Mouse (Mus musculus) skeletal muscle tissue, adult 2 months (tissue): ENCODE measurements around the gene Stat3.
A peak's percentile ranks its signal among the peaks of the same experiment; 100 is the strongest.

Source experiments
- DNase-seq: peaks from one replicate; pipeline ENCODE4 v3.0.0-alpha.2; 2012; ENCODE audit warnings: low read depth, low spot score

The Stat3 gene

DNA sequence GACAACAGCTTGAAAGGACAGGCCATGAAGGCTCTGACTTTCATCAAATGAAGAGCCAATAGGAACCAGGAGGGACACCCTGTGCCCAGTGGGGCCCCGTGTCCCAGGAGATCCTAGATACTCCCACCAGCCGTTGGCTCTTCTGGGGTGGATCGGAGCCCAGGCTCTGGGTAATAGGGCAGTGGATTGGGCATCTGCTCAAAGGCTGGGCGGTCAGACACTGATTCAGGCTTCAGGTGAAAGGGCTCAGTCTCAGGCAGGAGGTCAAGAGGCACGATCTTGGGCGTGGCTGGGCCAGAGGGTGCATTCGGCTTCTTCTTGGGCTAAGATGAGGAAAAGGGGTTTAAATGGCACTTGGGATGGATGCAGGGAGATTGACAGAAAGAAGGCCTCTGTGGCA, 24.8 kb upstream of the Stat3 start:
- DNase-seq: no peak

DNA sequence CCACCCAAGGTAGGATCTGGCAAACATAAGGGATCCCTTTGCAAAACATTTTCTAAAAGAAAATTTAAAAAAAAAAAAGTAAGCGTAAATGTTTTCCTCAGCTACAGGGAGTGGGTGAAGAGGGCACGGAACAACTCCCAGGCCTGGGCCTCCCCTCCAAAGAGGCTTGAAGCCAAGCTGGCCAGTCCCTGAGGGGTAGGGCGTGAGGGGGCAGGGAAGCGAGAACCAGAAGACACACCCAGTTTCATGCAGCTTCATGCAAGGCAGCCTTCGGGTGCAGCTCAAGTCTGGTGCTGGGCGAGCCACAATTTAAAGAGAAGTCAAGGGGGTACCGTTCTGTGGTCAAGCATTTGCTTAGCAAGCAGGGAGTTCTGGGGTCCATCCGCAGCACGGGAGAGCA, 24.3 kb upstream of the Stat3 start:
- no peak for DNase-seq

DNA sequence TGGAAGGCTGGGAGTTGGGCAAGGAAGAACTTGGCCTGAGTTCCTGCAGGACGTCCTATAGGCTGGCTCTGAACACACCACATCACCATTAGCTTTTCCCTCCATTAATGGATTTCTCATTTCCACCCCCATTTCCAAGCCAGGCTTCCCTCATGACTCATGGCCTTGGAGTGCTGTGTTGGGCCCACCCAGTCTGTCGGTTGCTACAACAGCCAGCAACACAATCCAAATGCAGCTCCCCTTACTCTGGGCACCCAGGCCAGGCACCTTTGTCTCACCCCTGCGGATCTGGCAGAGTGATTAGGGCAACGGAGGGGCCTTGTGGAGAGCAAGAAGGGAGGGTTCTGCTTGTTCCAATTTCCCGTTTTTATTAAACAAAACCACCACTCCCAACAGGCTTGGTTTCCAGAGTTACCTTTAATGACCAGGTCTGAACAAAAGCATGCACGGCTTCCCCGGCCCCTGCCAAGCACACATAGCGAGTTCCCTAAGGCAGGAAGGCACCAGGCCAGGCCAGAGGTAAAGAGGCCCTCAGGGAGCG, 23.1 kb upstream of the Stat3 start:
- peak; percentile 75 for DNase-seq

DNA sequence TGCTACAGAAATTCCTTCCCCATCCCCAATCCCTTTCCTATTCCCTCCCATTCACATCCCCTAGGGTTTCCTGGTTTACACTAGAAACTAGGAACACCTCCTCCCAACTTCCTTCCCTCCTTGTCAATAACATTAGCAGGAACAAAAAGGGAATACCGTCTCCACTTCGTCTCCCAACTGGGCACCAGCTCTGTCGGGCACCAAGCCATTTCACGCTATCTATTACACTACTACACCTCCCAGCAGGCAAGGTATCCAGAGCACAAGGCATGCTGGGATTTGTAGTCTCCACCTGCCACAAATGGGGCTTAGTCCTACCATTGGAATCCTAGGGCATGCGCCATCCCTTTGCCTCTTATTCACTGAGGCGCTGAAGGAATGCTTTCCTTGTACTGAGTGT, 21.2 kb upstream of the Stat3 start:
- DNase-seq: peak; percentile 83

DNA sequence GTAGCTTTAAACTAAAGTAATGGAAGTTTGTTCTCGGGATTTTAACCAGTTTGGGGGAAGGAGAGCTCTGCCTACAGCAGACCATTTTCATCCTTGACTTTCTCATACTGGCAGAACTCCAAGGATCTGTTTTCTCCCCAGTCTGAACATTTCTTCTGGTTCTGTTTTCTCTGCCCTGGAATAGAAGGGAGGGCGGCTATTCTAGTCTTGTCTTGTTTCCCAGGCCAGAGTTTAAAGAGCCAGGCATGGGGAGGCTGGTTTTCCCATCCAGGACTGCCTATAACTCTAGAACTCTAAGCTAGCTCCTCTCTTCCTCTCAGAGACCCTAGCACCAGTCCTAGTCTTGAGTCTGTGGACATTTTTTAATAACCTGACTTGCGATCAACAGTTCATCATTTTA, 20.5 kb upstream of the Stat3 start:
- DNase-seq: no peak

DNA sequence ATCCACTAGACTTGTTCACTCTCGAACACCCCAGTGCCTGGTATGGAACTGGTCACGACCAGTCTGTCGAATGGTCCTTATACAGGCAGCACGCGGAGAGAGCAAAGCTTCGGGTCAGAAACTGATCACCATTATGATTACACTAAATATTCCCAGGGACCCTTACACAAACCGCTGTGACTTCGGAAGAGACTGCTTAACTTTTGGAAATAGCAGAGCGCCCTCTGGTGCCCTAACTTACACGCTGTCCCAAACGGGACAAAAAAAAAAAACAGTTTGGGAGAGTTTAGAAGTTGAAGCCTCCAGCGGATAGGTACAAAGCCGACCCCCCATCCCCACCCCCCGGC, 20.1 kb upstream of the Stat3 start:
- no peak for DNase-seq

DNA sequence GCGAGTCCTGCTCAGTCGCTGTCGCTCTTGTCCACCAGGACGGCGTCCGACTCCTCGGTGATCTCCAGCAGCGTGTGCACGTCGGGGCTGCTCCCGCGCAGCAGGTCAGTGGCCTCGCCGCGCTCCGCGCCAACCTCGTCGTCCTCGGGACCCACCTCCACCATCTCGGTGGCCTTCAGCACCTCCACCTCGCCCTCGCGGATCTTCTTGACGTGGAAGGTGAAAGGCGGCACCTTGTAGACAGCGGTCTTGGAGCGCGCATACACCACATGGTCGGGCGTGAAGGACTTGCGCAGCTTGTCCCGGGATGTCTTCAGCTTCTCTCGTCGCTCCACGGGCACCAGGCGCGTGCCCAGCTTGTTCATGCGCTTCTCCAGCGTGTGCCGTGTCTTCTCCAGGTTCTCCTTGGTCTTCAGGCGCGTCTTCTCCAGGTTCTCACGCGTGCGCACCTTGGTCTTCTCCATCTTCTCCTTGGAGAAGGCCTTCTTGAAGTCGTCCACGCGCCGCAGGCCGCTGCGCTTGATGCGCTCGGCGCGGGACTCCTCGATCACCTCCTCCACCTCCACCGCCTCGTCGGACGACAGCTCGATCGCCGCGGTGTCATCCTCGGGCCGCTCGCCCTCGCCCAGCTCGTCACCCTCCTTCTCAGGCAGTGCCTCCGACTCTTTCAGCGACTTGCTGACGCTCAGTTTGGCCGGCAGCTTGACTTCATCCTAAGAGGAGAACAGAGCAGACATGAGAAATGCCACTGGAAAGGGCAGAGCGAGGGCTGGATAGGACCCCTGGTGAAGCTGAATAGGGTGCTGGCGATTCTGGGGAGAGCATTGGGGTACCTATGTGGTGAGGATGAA, 19.5 kb upstream of the Stat3 start:
- no peak for DNase-seq

DNA sequence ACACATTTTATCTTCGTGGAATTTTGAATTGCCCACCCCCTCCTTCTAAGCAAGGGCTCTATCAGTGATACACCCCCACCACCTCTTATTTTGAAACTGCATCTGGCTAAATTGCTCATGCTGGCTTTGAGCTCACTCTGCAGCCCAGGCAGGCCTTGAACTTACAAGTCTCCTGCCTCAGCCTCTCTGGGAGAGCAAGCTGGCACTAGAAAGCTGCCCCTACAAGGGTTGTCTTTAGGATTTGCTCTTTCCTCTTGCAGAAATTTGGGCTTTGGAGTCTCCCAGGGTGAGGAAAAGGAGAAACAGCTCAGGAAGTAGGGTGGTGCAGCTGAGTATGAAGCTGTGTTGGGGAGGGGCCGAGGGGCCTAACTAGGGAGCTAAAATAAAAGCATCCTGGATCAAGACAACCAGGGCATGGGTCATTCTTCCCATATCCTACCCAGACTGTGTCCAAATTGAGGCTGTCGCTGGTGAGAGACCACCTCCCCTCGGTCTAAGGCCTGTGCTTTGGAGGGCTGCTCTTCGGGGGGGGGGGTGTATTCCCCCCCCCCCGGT, 18.7 kb upstream of the Stat3 start:
- no peak for DNase-seq

DNA sequence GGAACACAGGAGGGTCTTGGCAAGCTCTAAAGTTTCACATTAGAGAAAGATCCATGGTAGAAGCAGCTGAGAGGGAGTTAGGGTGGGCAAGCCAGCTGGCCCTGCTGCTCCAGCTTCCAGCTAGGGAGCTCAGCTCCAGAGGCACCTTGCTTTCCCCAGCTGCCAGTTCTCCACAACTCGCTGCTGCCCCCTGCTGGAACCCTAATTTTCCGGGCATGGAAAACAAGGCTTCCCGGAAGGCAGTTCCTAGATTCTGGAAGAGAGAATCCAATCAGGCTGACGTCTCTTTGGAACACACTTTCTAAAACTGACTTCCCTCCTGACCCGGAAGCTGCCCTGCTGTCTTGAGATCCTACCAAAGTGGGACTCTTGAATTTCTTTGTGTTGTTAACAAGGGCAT, 17.9 kb upstream of the Stat3 start:
- peak; percentile 74 for DNase-seq

DNA sequence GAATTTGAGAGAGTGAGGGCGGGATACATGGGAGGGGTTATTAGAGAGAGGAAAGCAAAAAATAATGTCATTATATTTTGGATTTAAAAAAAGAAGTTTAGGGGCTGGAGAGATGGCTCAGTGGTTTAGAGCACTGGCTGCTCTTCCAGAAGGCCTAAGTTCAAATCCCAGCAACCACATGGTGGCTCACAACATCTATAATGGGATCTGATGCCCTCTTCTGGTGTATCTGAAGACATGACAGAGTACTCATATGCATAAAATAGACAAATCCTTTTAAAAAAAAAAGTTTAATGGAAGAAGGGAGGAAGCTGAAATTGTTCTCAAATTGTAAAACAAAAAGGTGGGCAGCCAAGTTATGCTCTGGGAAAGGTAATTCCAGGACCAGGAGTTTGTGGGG, 10.2 kb upstream of the Stat3 start:
- DNase-seq: no peak

DNA sequence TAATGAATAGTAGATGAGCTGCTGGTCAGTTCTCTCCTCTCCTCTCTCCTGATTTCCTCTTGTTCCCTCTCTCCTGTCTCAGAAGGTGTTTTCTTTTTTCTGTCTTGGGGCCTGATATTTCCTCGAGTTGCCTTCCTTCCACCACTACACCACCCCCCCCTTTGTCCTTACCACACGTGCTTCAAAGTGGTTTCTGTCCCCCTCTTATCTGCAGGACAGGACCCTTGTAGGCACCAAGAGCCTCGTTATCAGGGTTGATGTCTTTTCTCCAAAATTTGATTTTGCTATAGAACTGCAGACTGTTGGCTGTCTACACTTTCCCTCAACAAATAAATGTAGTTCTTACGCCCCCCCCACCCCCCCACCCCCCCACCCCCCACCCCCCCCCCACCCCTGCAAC, 9.0 kb upstream of the Stat3 start:
- no peak for DNase-seq

DNA sequence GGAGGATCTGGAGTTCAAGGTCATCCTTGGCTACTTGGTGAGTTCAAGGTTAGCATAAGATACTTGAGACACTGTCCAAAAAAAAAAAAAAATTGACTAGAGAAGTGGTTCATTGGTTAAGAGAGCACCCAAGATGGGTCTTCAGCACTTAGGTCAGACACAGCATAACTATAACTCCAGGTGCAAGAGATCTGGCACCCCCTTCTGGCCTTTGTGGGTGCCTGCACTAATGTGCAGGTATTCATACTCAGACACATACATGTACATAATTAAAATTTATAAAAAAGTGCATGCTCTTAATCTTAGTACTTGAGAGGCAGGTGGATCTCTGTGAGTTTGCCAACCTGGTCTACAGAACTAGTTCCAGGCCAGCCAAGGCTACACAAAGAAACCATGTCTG, 8.2 kb upstream of the Stat3 start:
- no peak for DNase-seq

DNA sequence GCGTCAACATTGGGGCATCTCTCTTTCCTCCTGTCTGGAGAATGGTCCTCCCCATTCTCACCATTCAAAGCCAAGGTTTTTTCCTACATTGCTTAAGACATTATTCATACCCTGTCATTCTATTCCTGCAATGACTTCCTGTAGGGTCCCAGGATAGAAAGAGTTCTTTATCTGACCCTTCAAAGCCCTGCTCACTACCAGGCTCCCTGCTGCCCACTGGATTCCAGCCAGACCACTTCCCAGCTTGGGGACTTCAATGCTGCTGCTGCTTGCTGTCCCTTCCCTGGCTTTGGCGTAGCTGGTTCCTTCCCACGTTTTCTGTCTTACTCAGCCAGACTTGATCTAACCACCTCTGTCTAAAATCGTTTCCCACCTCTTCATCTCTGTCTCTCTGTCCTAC, 7.5 kb upstream of the Stat3 start:
- no peak for DNase-seq

DNA sequence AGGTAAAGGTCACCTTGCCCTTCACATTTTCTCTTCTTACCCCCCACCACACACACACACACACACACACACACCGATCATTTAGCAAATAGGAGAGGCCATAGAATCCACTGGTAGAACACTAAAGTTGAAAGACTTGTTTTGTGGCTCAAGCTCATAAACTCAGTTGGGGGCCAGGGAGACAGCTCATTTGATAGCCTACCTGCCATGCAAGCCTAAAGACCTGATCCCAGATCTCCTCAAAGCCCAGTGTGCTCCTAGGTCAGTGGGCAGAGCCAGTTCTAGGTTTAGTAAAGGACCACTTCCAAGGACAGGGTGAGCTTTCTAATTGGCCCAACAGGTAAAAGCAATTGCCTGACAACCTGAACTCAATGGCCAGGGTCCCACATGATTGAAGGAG, 3.0 kb upstream of the Stat3 start:
- DNase-seq: no peak

DNA sequence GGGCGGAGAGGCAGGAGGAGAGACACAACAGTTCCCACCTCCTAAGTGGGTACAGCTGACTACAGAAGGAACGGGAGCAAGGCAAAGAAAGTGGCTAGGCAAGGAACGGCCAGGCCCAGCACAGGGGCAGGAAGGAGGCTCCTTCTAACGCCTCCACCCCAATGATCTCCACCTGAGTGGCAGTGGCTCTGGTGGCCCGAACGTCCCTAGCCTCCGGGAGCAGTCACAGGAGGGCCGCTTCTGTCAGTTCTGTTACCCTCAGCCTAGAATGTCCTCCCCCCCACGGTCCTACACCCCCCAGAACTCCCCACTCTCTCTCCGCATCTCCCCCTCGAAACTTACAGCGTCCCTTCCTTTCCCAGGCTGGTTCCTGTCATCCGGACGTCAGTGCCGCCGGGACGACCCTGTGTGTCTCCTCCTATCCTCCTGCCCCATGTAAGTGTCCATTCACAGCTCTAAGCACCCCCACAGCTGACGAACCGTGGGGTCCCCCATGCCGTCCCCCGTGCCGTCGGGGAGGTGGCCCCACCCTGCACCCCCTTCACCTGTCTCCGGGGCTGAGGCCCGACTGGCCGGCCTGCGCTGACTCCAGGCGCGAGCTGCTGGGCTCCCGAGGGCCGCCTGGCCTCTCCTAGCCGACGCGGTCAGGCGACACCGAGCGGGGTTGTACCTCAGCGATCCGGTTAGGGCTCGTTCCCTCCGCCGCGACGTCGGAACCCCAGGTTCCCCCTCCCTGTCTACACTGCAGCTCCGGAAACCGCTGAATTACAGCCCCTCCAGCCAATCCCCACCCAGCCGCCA, 429 bp downstream of the Stat3 start:
- no peak for DNase-seq

DNA sequence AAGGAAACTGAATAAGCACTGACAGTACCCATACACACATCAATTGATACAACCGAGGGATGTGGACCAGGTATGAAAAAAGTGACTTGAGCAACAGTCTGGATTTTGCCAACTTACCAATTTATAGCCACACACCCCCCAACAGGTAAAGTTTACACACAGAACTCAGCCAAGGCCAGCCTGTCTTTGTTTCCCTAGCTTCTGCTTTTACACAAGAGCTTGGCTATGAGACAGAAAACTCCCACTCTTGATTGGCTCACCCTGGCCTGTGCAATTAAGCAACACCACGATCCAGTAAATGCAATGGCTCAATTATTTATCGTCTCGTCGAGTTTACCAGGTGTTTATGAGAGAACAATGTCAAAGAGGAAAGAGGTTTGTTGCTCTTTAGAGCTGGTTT, 1.2 kb downstream of the Stat3 start:
- DNase-seq: no peak

DNA sequence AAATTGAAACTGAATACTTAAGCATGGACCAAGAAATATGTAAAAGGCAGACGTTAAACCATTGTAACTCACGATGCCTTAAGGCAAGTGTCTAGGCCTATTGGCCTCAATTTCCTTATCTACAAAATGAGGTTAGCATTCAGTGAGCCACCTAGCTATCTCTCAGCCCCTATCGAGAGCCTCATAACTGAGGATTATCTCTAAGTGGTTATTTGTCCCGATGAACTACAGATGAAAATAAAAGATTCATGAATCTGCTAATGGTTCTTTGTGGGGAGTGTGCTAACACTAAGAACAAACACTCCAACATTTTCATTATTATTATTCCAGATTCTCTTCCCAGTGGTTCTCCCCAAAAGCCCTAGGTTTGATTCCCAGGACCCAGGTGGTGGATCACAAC, 2.0 kb downstream of the Stat3 start:
- DNase-seq: no peak

DNA sequence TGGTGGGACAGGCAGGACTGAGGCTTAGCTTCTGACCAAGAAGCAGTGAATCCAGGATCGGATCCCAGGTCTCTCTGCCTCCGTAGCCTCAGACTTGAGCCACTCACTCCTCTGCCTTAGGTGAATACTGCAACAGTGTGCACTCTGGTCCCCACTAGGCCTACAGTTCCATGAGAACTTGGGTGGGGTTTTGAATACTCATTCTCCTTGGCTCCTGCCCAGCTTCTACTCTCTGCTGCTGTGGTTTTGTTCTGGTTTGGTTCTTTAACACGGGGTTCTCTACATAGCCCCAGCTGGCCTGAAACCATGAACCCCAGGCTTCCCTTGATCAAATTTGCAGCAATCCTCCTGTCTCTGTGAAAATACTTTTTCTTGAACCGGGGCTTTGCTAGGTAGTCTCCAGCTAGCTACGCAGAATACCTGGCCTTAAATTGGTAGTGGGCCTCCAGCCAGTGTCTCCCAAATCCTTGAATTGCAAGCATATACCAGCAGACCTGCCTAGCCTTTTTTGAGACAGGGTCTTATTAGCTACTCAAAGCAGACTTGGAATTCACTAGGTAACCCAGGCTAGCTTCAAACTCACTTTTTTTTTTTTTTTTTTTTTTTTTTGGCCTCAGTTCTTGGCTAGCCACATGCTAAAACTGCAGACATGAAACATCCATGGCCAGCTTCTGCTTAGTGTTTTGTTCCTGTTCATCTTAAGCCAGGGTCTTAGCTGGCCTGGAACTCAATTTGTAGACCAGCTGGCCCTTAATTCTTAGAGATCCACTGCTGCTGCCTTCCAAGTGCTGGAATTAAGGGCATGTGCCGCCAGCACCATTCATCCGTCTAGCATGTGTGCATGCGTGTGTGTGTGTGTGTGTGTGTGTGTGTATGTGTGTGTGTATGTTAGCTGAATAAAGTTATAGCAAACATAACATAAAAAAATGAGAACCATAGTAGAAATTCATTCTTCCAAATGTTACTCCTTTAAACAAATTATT, 3.7 kb downstream of the Stat3 start:
- no peak for DNase-seq

DNA sequence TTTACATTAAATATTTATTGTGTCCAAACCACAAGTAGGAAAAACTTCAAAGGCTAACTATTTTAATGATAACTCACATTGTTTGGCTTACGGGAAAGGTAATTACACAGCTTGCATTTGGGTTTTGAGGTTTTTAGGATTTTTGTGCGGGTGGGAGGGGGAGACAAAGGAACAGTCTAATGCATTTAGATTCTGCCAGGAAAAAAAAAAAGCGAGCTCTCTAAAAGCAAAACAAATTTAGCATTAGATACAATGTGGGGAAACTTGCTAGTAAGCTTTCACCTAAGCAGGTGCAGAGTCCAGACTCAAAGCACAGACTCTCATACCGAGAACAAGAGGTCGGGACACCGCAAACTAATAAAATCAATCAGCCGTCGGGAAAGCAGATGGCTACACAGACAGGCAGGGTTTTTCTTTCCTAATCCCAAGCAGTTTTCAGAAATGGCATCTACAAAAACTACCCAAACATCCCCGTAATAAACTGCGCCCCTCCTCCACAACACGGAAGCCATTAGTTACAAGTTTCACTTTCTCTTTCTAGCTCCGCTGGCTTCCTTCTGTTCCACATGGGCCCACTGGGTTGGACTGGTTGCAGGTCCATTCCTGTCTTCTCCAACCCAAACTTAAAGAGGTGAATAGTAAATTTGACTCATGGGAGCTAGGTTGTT, 8.0 kb downstream of the Stat3 start:
- peak; percentile 25 for DNase-seq

DNA sequence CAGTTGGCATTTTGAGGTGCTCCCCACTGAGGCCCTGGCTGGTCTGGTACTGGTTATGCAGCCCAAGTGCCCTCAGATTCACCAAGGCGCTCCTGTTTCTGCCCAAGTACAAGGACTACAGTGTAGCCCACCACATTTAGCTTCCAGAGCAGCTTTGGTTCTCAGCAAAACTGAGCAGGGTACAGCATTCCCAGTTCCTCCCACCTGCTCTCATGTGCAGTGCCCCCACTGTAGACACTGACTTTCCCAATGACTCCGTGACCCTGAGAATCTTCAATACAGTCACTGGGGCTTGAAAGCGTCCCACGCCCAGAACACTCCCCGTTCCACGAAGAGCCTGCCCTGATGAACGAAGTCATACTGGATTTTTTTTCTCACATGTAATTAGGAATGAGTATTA, 8.7 kb downstream of the Stat3 start:
- no peak for DNase-seq

DNA sequence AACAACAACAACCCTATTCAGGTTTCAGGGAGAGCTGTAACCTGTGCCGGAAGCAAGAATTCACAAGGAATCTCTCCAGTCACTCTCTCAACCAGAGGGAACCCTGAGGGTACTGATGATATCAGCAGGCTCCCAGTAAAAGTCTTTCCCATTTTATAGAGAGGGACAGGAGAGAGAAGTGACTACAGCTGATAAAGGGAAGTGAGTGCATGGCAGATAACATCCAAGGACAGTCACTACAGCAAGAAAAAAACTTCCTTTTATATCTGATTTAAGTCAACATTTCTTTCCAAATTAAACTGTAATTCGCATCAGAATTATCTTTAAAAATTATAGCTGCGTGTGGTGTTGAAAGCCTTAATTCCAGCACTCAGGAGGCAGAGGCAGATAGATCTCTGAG, 12.0 kb downstream of the Stat3 start:
- no peak for DNase-seq
